Mouse (Mus musculus) urinary bladder, postnatal 10 days (tissue): ENCODE results near the gene Olfr720.

Experiments
- DNase-seq: peaks from one replicate; pipeline ENCODE4 v3.0.0; 2022; ENCODE audit warnings: low spot score

Gene Olfr720

GRCm38 (mm10) chr14:14186738-14187137 lies at the start of gene Olfr720:
Gene Olfr720 (minus strand): TSS chr14:14186838.
- DNase-seq = no peak
